Mouse (Mus musculus): ENCODE measurements around the gene Vps51. TPM values are rescaled to one million over a fixed set of nuclear protein-coding genes. Genes with fewer than 3 reads are reported as not detected.

Gene Vps51
- 60.3 and 61.8 TPM in 2 replicates for polyA plus RNA-seq (2014; fragmentation: Nextera tagmentation; extraction: Ambion mirVana)

GRCm38 (mm10) chr19:6076564-6077393 is at the start of gene Vps51:
Gene Vps51 (minus strand): TSS chr19:6077231.
- under 1% methylated on average over 33 of the region's 33 CpGs for WGBS
- H3K27ac ChIP-seq (ENCODE audit: low read depth, low read length): peak within 1 kb of the TSS; percentile 69
- H3K9me3 ChIP-seq (ENCODE audit: control insufficient read depth, low read length): no peaks in the 10 kb centered on the region
- ATAC-seq (replicated peaks; ENCODE audit: low FRiP score) (peak; percentile 89), DNase-seq (ENCODE audit: low spot score) (peak; percentile 88)
- no peaks in the 10 kb centered on the region for H3K27me3 ChIP-seq (ENCODE audit: control insufficient read depth, insufficient read depth, low read length)
- H3K4me3 ChIP-seq (ENCODE audit: low read depth, low read length): peak within 1 kb of the TSS; percentile 76
- peak within 1 kb of the TSS; percentile 86 for H3K9ac ChIP-seq (ENCODE audit: low read length)
- peak within 1 kb of the TSS; percentile 90 for H3K4me2 ChIP-seq (ENCODE audit: low read depth, low read length, severe bottlenecking)
- H3K4me1 ChIP-seq (replicated peaks; ENCODE audit: control insufficient read depth, insufficient read depth, low read length): peaks cover 5% of the 10 kb centered on the region
- H3K36me3 ChIP-seq (ENCODE audit: control insufficient read depth, insufficient read depth, low read length): no peaks in the 10 kb centered on the region; the same call in 1 of the 2 replicates

- Histone ChIP-seq H3K4me1 (replicated peaks; ENCODE audit: control insufficient read depth, insufficient read depth, low read length) (no peaks in the 10 kb centered on the region; the same call in 1 of the 2 replicates), H3K27me3 (ENCODE audit: control insufficient read depth, insufficient read depth, low read length) (no peaks in the 10 kb centered on the region), H3K9me3 (ENCODE audit: control insufficient read depth, low read length) (no peaks in the 10 kb centered on the region), H3K9ac (ENCODE audit: low read length) (no peak overlapping the region), H3K4me3 (ENCODE audit: low read depth, low read length) (no peak overlapping the region), H3K36me3 (ENCODE audit: control insufficient read depth, insufficient read depth, low read length) (no peaks in the 10 kb centered on the region), H3K27ac (ENCODE audit: low read depth, low read length) (no peak overlapping the region), H3K4me2 (ENCODE audit: low read depth, low read length, severe bottlenecking) (no peak overlapping the region)
- 25% methylated on average over 4 of the region's 4 CpGs for WGBS
- peak; percentile 61 for DNase-seq (ENCODE audit: low spot score)
- ATAC-seq (replicated peaks; ENCODE audit: low FRiP score): no peak
These were observed 49.3 kb upstream of the Vps51 start for GRCm38 (mm10) chr19:6126289-6126688.

- no peak overlapping the region for H3K9ac ChIP-seq (ENCODE audit: low read length)
- no peaks in the 10 kb centered on the region for H3K9me3 ChIP-seq (ENCODE audit: control insufficient read depth, low read length)
- 74% methylated on average over 2 of the region's 2 CpGs for WGBS
- no peaks in the 10 kb centered on the region for H3K36me3 ChIP-seq (ENCODE audit: control insufficient read depth, insufficient read depth, low read length)
- H3K4me1 ChIP-seq (replicated peaks; ENCODE audit: control insufficient read depth, insufficient read depth, low read length): no peaks in the 10 kb centered on the region; the same call in 1 of the 2 replicates
- no peak overlapping the region for H3K4me2 ChIP-seq (ENCODE audit: low read depth, low read length, severe bottlenecking)
- H3K27ac ChIP-seq (ENCODE audit: low read depth, low read length): no peak overlapping the region
- no peaks in the 10 kb centered on the region for H3K27me3 ChIP-seq (ENCODE audit: control insufficient read depth, insufficient read depth, low read length)
- no peak overlapping the region for H3K4me3 ChIP-seq (ENCODE audit: low read depth, low read length)
- ATAC-seq (replicated peaks; ENCODE audit: low FRiP score) (no peak), DNase-seq (ENCODE audit: low spot score) (no peak)
These were observed 47.9 kb upstream of the Vps51 start for GRCm38 (mm10) chr19:6124898-6125297.

GRCm38 (mm10) chr19:6123330-6123729 is 46.3 kb upstream of the Vps51 start:
- H3K4me3 ChIP-seq (ENCODE audit: low read depth, low read length): no peak overlapping the region
- no peak for ATAC-seq (replicated peaks; ENCODE audit: low FRiP score)
- no peak overlapping the region; the same call in 1 of the 2 replicates for H3K9ac ChIP-seq (ENCODE audit: low read length)
- H3K27ac ChIP-seq (ENCODE audit: low read depth, low read length): no peak overlapping the region
- no peak for DNase-seq (ENCODE audit: low spot score)
- H3K4me2 ChIP-seq (ENCODE audit: low read depth, low read length, severe bottlenecking): no peak overlapping the region
- H3K36me3 ChIP-seq (ENCODE audit: control insufficient read depth, insufficient read depth, low read length): no peaks in the 10 kb centered on the region
- H3K27me3 ChIP-seq (ENCODE audit: control insufficient read depth, insufficient read depth, low read length): no peaks in the 10 kb centered on the region
- no peaks in the 10 kb centered on the region; the same call in 1 of the 2 replicates for H3K4me1 ChIP-seq (replicated peaks; ENCODE audit: control insufficient read depth, insufficient read depth, low read length)
- WGBS: 70% methylated on average over 8 of the region's 8 CpGs
- no peaks in the 10 kb centered on the region for H3K9me3 ChIP-seq (ENCODE audit: control insufficient read depth, low read length)

GRCm38 (mm10) chr19:6121761-6122160 is 44.7 kb upstream of the Vps51 start:
- WGBS: 38% methylated on average over 19 of the region's 19 CpGs
- no peak overlapping the region for H3K4me2 ChIP-seq (ENCODE audit: low read depth, low read length, severe bottlenecking)
- no peak overlapping the region for H3K4me3 ChIP-seq (ENCODE audit: low read depth, low read length)
- no peak overlapping the region for H3K9ac ChIP-seq (ENCODE audit: low read length)
- peaks cover under 1% of the 10 kb centered on the region; the same call in 1 of the 2 replicates for H3K4me1 ChIP-seq (replicated peaks; ENCODE audit: control insufficient read depth, insufficient read depth, low read length)
- H3K36me3 ChIP-seq (ENCODE audit: control insufficient read depth, insufficient read depth, low read length): no peaks in the 10 kb centered on the region
- ATAC-seq (replicated peaks; ENCODE audit: low FRiP score) (no peak), DNase-seq (ENCODE audit: low spot score) (no peak)
- H3K9me3 ChIP-seq (ENCODE audit: control insufficient read depth, low read length): no peaks in the 10 kb centered on the region
- no peak overlapping the region for H3K27ac ChIP-seq (ENCODE audit: low read depth, low read length)
- no peaks in the 10 kb centered on the region for H3K27me3 ChIP-seq (ENCODE audit: control insufficient read depth, insufficient read depth, low read length)

- H3K27ac ChIP-seq (ENCODE audit: low read depth, low read length): peak overlapping the region; percentile 96
- peak; percentile 62 for DNase-seq (ENCODE audit: low spot score)
- peak overlapping the region; percentile 86 for H3K4me2 ChIP-seq (ENCODE audit: low read depth, low read length, severe bottlenecking)
- no peaks in the 10 kb centered on the region for H3K27me3 ChIP-seq (ENCODE audit: control insufficient read depth, insufficient read depth, low read length)
- peak overlapping the region; percentile 94 for H3K9ac ChIP-seq (ENCODE audit: low read length)
- H3K36me3 ChIP-seq (ENCODE audit: control insufficient read depth, insufficient read depth, low read length): peaks cover 8% of the 10 kb centered on the region
- H3K4me1 ChIP-seq (replicated peaks; ENCODE audit: control insufficient read depth, insufficient read depth, low read length): 0 out of 2 replicates have a peak, but pooled peaks cover 2% of the 10 kb centered on the region
- H3K4me3 ChIP-seq (ENCODE audit: low read depth, low read length): peak overlapping the region; percentile 88
- H3K9me3 ChIP-seq (ENCODE audit: control insufficient read depth, low read length): no peaks in the 10 kb centered on the region
- 2% methylated on average over 8 of the region's 8 CpGs for WGBS
- no peak; the same call in 1 of the 2 replicates for ATAC-seq (replicated peaks; ENCODE audit: low FRiP score)
These were observed 41.7 kb upstream of the Vps51 start for GRCm38 (mm10) chr19:6118677-6119185.

DNA sequence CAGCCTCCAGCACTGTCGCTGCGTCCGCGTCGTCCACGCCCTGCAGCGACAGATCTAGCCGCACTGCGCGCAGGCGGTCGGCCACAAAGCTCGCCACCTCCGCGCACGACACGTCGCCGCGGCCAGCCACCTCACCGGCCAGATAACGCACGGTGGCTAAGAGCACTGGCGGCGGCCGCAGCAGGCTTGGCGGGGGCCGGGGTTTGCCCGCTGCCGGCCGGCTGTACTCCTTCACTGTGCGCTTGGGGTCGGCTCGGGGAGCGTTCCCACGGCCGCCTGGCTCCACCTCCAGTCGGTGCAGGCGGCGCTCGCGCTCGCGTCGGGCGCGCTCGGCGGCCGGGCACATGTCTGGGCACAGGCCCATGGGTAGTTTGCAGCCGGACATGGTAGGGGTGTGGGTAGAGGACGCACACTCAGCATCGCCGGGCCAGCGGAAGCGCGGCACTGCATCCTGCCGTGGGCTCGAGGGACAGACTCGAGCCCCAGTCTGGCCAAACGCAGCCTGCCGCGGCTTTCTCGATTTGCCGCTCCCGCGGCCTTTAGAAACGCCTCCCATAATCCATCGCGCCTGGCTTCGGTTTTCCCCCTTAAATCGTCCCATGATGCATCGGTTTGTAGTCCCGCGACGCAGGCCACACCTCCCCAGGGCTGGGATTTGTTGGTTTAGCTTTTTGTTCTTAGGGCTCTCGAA is 41.1 kb upstream of the Vps51 start, which contains the start of gene Sac3d1:
TSS of gene Sac3d1 (minus strand) at position 665 of the 691 bp plus-strand sequence.
- Histone ChIP-seq H3K36me3 (ENCODE audit: control insufficient read depth, insufficient read depth, low read length) (peaks cover 8% of the 10 kb centered on the region), H3K9me3 (ENCODE audit: control insufficient read depth, low read length) (no peaks in the 10 kb centered on the region), H3K4me1 (replicated peaks; ENCODE audit: control insufficient read depth, insufficient read depth, low read length) (0 out of 2 replicates have a peak, but pooled peaks cover 2% of the 10 kb centered on the region), H3K4me3 (ENCODE audit: low read depth, low read length) (peak within 1 kb of the TSS; percentile 88), H3K27me3 (ENCODE audit: control insufficient read depth, insufficient read depth, low read length) (no peaks in the 10 kb centered on the region), H3K4me2 (ENCODE audit: low read depth, low read length, severe bottlenecking) (peak within 1 kb of the TSS; percentile 86), H3K9ac (ENCODE audit: low read length) (peak within 1 kb of the TSS; percentile 94), H3K27ac (ENCODE audit: low read depth, low read length) (peak within 1 kb of the TSS; percentile 96)
- under 1% methylated on average over 76 of the region's 77 CpGs for WGBS
- ATAC-seq (replicated peaks; ENCODE audit: low FRiP score) (peak; percentile 89), DNase-seq (ENCODE audit: low spot score) (peak; percentile 94)

DNA sequence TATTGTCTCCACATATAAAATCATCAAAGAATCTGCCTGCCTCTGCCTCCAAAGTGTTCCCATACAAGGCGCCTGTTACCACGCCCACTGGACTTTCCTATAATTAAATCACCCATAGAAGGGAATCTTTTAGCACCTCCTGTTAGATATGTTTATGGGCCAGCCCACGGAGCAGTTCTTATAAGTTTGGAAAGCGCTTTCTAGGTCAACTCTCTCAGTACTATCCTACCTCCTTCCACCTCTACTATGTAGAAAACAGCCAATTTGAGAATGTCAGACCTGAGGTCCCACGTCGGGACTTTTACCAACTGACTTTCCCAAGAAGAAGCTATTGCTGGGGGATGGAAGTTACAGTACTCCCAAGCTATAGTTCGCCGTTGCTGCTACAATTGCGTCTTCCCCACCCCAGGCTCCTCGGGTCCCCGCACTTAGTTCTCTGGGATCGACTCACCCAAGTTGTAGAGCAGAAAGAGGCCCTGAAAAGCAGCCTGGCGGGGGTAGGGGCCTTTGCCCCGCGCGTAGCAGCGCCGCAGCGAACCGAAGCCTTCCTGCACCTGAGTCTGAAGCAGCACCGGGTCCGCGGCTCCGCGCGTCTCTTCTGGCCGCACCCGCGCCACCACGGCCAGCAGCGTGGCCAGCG is 40.4 kb upstream of the Vps51 start:
- H3K9me3 ChIP-seq (ENCODE audit: control insufficient read depth, low read length): no peaks in the 10 kb centered on the region
- ATAC-seq (replicated peaks; ENCODE audit: low FRiP score) (no peak), DNase-seq (ENCODE audit: low spot score) (no peak)
- WGBS: 5% methylated on average over 32 of the region's 32 CpGs
- H3K27ac ChIP-seq (ENCODE audit: low read depth, low read length): peak overlapping the region; percentile 96
- H3K36me3 ChIP-seq (ENCODE audit: control insufficient read depth, insufficient read depth, low read length): peaks cover 8% of the 10 kb centered on the region
- peak overlapping the region; percentile 88 for H3K4me3 ChIP-seq (ENCODE audit: low read depth, low read length)
- peak overlapping the region; percentile 86 for H3K4me2 ChIP-seq (ENCODE audit: low read depth, low read length, severe bottlenecking)
- H3K27me3 ChIP-seq (ENCODE audit: control insufficient read depth, insufficient read depth, low read length): no peaks in the 10 kb centered on the region
- H3K4me1 ChIP-seq (replicated peaks; ENCODE audit: control insufficient read depth, insufficient read depth, low read length): 0 out of 2 replicates have a peak, but pooled peaks cover 2% of the 10 kb centered on the region
- H3K9ac ChIP-seq (ENCODE audit: low read length): peak overlapping the region; percentile 94
